Mouse (Mus musculus) gastrocnemius, adult 2 months (tissue): ENCODE results near the gene Vdac1. TPM values are rescaled to one million over a fixed set of nuclear protein-coding genes. Genes with fewer than 3 reads are reported as not detected.

Source experiments
- DNase-seq: peaks from one replicate; pipeline ENCODE4 v3.0.0; 2022
- H3K27ac ChIP-seq: fragments of 200-600 bp; 2 replicates; pipeline ENCODE4 v1.8.1; 2022; ENCODE audit warnings: mild to moderate bottlenecking
- H3K4me3 ChIP-seq: fragments of 200-600 bp; 2 replicates; pipeline ENCODE4 v1.8.1; 2022; ENCODE audit warnings: mild to moderate bottlenecking, moderate library complexity
- CTCF ChIP-seq: fragments of 200-600 bp; IDR thresholded peaks from 2 replicates; pipeline ENCODE4 v1.8.1; 2022; ENCODE audit warnings: antibody characterized with exemption, mild to moderate bottlenecking, moderate library complexity
- intact Hi-C: fragments of 180-260 bp; cut with DNase I; formaldehyde crosslinking; loops from one replicate; pipeline ENCODE4 v1.15.1; 2025
- total RNA-seq, 2 experiments: library from RNA; stranded (reverse); gene quantifications; 2 replicates each; pipeline ENCODE4 v1.2.3; 2021

Gene Vdac1
- total RNA-seq, 2 experiments from 2014 or later = 1,359 to 1,549 TPM

DNA sequence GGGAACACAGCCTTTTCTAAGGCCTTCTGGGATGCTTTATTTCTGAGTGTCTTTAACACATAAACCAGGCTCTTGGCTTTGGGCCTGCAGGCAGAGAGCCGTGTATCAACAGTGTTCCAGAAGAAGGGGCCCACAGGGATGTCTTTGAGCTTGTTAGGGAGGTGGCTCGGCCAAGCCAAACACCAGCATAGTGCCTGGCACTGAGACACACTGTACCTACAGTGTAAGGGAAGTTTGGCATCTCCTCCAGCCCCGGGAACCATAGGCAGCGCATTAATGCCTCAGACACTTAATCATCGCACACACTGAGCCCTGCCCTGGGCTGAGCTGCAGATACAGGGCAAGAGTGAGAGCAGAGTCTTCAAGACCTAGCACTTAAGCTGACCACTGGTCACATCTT, 57.7 kb downstream of the Vdac1 start:
- H3K4me3 ChIP-seq = no peak overlapping the region
- intact Hi-C loops = no loop called here
- no peak overlapping the region for H3K27ac ChIP-seq
- TF ChIP-seq CTCF = no peak
- no peak for DNase-seq

DNA sequence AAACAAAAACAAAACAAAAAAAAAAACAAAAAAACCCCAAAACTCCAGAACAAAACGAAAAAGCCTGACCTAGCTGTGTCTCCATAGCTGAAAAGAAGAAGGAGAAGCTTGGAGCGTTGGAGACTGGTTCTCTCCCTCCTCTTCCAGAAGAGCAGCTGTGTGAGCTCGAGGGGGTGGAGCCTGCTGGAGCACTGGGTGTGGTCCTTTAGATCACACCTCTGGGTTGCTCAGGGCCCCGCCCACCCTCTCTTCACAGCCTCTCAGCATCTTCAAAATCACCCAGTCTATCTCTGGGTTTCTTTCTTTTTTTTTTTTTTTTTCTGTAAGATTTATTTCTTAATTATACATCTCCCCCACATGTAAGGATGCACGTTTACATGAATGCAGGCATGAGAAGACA, 58.6 kb downstream of the Vdac1 start:
- DNase-seq = no peak
- Histone ChIP-seq H3K4me3 (no peak overlapping the region), H3K27ac (no peak overlapping the region)
- no peak for TF ChIP-seq CTCF
- intact Hi-C loops = no loop called here

DNA sequence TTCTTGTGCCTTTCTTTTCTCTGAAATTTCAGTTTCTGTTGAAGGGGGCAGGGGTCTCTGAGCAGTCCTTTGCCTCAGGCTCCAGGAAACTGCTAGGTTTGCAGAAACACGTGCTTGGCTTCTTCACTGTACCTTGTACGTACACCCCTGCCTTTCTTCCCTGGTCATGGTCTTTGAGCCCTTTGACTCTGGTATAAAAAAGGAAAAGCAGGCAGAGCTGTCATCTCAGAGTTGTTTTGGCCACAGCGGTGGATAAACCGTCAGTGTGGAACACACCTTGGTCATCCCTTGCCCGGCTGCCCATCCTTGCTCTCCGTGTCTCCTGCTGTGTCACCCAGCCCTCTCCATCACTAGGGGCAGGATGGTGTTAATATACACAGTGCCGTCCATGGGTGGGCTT, 59.2 kb downstream of the Vdac1 start:
- intact Hi-C loops = loop anchor here (2.0 to 10.0 kb wide), 3 partner anchors 345 to 832 kb away; partner anchors contain the start of gene Fstl4
- no peak overlapping the region for H3K4me3 ChIP-seq
- no peak for TF ChIP-seq CTCF
- DNase-seq = no peak
- H3K27ac ChIP-seq = no peak overlapping the region

DNA sequence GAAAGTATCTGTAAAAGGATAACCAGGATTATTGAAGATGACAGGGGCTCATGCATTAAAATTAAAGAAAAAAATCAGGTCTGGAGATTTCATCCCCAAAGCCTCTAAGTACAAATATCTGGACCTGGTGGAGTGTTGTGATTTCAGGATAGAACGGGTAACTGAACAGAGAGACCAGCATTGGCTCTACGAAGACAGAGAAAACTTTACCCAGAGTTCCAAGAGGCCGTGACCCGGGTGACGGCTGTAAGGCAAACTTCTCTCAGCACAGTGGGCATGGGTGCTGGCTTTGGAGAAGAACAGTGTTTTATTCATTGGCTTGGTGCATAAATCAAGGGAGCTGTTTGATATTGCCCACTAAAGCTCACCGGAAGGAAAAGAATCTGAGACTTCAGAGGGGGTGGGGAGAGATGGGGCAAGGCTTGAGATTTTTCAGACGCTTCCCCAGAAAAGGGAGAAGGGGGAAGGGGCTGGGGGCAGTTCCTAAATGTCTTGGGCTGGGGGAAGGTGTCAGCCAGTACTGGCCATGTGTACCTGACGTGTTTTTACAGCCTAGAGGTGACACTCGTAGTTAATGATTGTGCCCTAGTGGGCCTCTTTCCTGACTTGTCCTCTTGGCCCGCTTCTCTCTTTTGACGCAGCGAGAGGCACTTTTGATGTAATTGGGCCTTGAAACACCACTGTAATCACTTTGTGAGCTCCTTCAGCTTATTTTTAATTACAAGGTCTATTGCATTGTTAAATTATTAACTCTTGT, 59.8 kb downstream of the Vdac1 start:
- Histone ChIP-seq H3K4me3 (no peak overlapping the region), H3K27ac (no peak overlapping the region)
- intact Hi-C loops = loop anchor here (1.0 to 10.0 kb wide), 4 partner anchors 344 to 832 kb away; partner anchors contain the start of gene Fstl4
- DNase-seq = no peak
- no peak for TF ChIP-seq CTCF

DNA sequence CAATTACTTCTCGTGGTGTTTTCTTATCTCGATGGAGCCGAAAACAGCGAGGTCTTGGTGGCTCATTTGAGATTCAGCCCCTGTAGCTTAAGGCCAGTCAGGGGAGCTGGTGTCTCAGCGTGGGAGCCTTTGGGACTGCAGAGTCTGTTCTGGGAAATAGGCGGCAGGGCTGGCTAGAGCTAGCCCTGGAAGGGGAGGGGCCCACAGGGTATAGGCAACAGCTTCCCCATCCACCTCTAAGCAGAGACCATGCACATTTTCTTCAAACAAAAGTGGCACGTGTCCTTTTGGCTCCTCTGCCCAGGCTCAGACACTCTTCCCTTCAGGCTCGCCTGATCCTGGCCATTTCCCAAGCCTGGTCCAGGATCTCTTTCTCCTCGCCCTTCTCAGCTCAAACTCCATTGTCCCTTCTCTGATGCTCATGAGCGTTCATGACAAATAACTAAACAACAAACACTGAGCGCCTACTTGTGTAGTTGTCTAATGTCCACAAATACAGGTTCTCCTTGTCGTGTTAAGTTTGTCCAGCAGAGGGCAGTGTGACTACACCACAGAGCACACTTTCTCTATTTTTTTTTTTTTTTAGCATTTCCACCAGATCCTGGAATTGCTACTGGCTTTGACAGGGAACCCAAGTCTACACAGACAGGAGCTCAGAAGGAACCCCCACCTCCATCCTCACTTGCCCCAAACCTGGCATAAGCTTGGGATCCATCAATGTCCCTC, 60.6 kb downstream of the Vdac1 start:
- intact Hi-C loops = loop anchor here (1.0 to 10.0 kb wide), 4 partner anchors 344 to 831 kb away; partner anchors contain the start of gene Fstl4
- DNase-seq = peak; percentile 56
- TF ChIP-seq CTCF = peak; percentile 76

DNA sequence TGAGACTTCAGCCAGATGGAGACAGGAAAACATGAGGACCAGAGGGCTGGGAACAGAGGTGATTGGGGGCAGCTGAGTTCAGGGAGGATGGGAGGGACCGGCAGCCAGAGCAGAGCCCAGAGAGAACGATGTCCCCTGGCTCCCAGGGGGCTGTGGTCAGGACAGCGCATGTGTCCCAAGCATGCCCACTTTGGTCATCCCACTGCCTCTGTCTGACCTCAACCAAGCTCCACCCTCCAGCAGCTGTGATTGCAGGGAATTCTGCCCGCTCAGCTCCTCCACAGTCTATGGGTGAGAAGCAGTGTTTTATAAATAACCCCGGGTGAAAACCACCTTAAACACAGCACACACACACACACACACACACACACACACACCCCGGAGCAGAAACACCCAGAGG, 68.8 kb downstream of the Vdac1 start:
- no peak overlapping the region for H3K27ac ChIP-seq
- intact Hi-C loops = loop anchor here (10.0 kb wide), 1 partner anchor 335 kb away; the partner anchor contains the start of gene Fstl4
- no peak for DNase-seq
- TF ChIP-seq CTCF = no peak
- H3K4me3 ChIP-seq = no peak overlapping the region

More for the DNA sequence above, 60.6 kb downstream of the Vdac1 start:
- Histone ChIP-seq H3K4me3 (no peak overlapping the region), H3K27ac (no peak overlapping the region)

DNA sequence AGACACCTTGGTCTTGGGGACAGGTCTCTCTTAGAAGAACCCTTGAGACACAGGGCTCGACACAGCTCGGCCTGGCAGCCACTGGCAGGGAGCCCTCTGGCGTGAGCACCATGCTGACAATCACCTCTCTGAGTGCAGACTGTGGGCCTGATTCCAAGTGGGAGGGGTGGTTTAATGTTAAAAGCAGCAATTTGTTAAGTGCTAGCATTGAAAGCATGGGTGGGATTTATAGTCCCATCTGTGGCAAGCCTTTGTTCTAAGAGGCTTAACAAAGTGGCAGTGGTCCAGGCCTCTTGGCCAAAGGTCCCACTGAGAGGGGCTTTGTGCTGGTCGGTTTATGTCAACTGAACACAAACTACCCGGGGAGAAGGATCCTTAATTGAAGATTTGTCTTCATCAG, 70.9 kb downstream of the Vdac1 start:
- no peak overlapping the region for H3K27ac ChIP-seq
- no peak for DNase-seq
- intact Hi-C loops = no loop called here
- no peak overlapping the region for H3K4me3 ChIP-seq
- no peak for TF ChIP-seq CTCF

DNA sequence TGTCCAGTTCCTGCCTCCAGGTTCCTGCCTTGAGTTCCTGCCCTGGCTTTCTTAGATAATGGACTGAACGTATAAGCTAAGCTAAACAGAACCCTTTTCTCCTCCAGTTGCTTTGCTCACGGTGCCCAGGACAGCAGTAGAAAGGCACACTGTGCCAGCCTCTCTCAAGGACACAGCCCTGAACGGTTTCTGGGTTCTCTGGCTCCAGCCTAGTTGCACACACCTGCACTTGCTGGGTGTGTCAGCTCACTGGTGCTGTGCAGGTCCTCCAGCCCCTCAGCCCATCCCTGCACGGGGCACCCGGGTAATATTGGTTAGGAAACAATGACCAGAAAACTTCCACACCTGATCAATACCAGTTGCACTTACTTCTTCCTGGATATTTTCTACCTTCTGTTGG, 71.5 kb downstream of the Vdac1 start:
- H3K27ac ChIP-seq = no peak overlapping the region
- no peak for TF ChIP-seq CTCF
- DNase-seq = no peak
- intact Hi-C loops = no loop called here
- no peak overlapping the region for H3K4me3 ChIP-seq

DNA sequence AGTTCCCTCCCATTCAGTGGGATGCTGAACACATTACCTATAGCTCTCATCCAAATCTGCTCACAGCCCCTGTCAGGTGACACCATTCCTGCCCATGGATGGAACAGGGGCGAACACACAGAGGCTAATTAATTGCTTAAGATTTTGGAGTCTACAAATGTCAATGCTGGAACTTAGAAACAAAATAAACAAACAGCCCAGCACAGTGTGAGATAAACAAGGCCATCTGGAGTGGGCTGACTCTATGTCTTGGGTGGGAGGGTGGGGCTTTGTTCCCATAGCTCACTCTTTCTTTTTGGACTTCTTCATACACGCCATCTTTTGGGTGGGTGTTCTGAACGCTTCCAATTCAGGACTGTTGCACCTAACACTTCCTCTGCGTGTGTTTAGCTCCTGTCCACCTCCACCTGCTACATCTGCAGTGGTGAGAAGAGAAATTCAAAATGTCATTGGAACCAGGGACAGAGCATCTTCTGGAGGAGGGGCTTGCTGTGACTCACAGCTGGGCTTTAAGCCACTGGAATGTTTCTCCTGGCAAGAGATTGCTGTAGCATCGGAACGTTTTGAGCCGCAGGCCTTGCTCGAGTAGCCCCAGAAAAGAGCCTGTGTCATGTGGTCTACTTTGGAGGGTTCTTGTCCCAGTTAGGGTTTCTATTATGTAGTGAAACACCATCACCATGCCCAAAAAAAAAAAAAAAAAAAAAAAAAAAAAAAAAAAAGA, 72.6 kb downstream of the Vdac1 start:
- no peak for TF ChIP-seq CTCF
- Histone ChIP-seq H3K4me3 (no peak overlapping the region), H3K27ac (no peak overlapping the region)
- intact Hi-C loops = no loop called here
- no peak for DNase-seq

DNA sequence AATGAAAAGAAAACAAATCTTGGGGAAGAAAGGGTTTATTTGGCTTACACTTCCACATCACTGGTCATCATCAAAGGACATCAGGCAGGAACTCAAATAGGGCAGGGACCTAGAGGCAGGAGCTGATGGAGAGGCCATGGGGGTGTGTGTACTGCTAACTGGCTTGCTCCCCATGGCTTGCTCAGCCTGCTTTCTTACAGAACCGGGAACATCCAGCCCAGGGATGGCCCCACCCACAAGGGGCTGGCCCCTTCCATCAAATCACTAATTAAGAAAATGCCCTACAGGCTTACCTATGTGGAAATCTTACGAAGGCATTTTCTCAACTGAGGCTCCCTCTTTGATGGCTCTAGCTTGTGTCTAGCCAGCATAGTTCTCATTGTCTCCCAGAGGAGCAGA, 73.1 kb downstream of the Vdac1 start:
- Histone ChIP-seq H3K27ac (no peak overlapping the region), H3K4me3 (no peak overlapping the region)
- TF ChIP-seq CTCF = no peak
- intact Hi-C loops = no loop called here
- no peak for DNase-seq

DNA sequence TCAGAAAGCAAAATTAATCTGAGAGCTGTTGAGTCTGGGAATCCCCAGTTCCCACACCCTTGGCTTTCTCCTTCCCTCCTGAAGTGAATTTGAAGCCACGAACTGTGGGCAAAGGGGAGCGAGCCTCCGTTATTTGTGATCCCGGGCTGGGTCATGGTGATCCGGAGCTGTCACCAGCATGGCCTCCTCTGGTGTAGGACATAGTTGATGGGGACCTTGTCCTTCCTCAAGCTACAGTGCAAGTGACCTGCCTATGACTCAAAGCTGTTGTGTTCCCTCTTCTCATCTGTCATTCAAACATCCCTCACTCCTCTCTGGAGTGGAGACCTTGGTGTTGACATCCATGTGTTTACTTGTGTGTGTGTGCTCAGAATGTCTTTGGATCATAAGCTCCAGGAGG, 74.8 kb downstream of the Vdac1 start:
- no peak overlapping the region for H3K4me3 ChIP-seq
- no peak for DNase-seq
- intact Hi-C loops = no loop called here
- no peak for TF ChIP-seq CTCF
- no peak overlapping the region for H3K27ac ChIP-seq

DNA sequence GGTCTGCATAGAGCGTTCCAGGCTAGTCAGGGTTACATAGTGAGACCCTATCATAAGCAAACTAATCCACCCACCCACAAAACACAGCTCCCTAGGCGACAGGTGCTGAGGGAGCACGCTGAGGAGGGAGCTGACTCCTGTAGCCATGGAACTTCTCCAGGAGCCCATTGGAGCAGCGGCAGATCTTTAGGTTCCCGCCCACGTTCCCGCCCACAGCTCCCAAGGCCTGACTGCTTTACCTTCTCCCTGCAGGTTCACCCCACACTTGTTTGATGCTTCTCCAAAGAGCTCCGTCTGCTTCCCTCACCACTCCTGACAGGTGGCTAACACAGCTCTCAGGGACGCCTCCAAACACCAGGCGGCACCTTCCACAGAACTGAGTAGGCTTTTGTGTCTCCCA, 76.5 kb downstream of the Vdac1 start:
- intact Hi-C loops = no loop called here
- no peak for TF ChIP-seq CTCF
- no peak overlapping the region for H3K27ac ChIP-seq
- no peak for DNase-seq
- H3K4me3 ChIP-seq = peak overlapping the region; percentile 19; the same call in 1 of the 2 replicates

Other genes starting within 250 kb of the Vdac1 start
- gene Olfr1373, start 215.3 kb upstream of the Vdac1 start, total RNA-seq = not detected
- not detected for gene Olfr1371, start 146.9 kb upstream of the Vdac1 start, total RNA-seq
- gene Skp1a, start 128.9 kb upstream of the Vdac1 start, total RNA-seq = 100 to 1,000 TPM; 269 to 292 TPM
- gene Tcf7, start 77.8 kb upstream of the Vdac1 start, total RNA-seq = under 1 TPM; 0.31 to 0.59 TPM
- gene 9530068E07Rik, start 35.6 kb downstream of the Vdac1 start, total RNA-seq = 10 to 100 TPM; 41.5 to 48.5 TPM